Mouse (Mus musculus) heart, embryonic 13.5 days (tissue): ENCODE measurements at regions not wholly inside any gene's neighbourhood (a gene's known extent, or its start where the extent isn't known, plus 50 kb on each side); places are given as distances from the start of the nearest gene placed in this dataset.

Source experiments
- ATAC-seq: fragments of 200-750 bp; cut with Nextera tagmentation; 2 replicates; pipeline ENCODE4 v1.8.0; 2017; ENCODE audit warnings: moderate TSS enrichment; ENCODE audit not compliant: insufficient number of reproducible peaks, low FRiP score, low TSS enrichment; ENCODE audit errors: extremely low read depth
- H3K27ac ChIP-seq: fragments of 300-500 bp; sonication (generic); replicated peaks from 2 replicates; pipeline ENCODE4 v1.5.1; 2015; ENCODE audit warnings: moderate library complexity, mild to moderate bottlenecking, inconsistent platforms
- H3K27me3 ChIP-seq: fragments of 300-500 bp; sonication (generic); replicated peaks from 2 replicates; pipeline ENCODE4 v1.6.1; 2015; ENCODE audit warnings: mild to moderate bottlenecking, inconsistent platforms
- H3K36me3 ChIP-seq: fragments of 300-500 bp; sonication (generic); 2 replicates; pipeline ENCODE4 v1.6.1; 2015; ENCODE audit warnings: mild to moderate bottlenecking, inconsistent platforms
- H3K4me1 ChIP-seq: fragments of 300-500 bp; sonication (generic); 2 replicates; pipeline ENCODE4 v1.6.1; 2015; ENCODE audit warnings: inconsistent platforms
- H3K4me2 ChIP-seq: fragments of 300-500 bp; sonication (generic); 2 replicates; pipeline ENCODE4 v1.6.1; 2015; ENCODE audit warnings: inconsistent platforms, mild to moderate bottlenecking, moderate library complexity
- H3K4me3 ChIP-seq: fragments of 300-500 bp; sonication (generic); 2 replicates; pipeline ENCODE4 v1.5.1; 2015; ENCODE audit warnings: moderate library complexity, mild to moderate bottlenecking, inconsistent platforms
- H3K9ac ChIP-seq: fragments of 300-500 bp; sonication (generic); 2 replicates; pipeline ENCODE4 v1.6.1; 2015; ENCODE audit warnings: inconsistent platforms, mild to moderate bottlenecking, moderate library complexity
- H3K9me3 ChIP-seq: fragments of 300-500 bp; sonication (generic); 2 replicates; pipeline ENCODE4 v1.6.1; 2016; ENCODE audit warnings: inconsistent platforms
- WGBS: fragments of 180-500 bp; shearing (Covaris S2); methylation state at CpG from one replicate; pipeline ENCODE4 v1.1.7; 2015; ENCODE audit warnings: mixed read lengths; 5-methylcytosine and 5-hydroxymethylcytosine counted together

GRCm38 (mm10) chr4:81825966-81826365, 383.4 kb upstream of the Mpdz start:
- H3K36me3 ChIP-seq = no peaks in the 10 kb centered on the region
- no peak overlapping the region for H3K9ac ChIP-seq
- H3K4me3 ChIP-seq = no peak overlapping the region
- no peak for ATAC-seq
- peaks cover 54% of the 10 kb centered on the region for H3K4me1 ChIP-seq
- peak overlapping the region; percentile 68 for H3K27ac ChIP-seq
- H3K27me3 ChIP-seq = no peaks in the 10 kb centered on the region
- H3K4me2 ChIP-seq = no peak overlapping the region
- no peaks in the 10 kb centered on the region for H3K9me3 ChIP-seq

GRCm38 (mm10) chr4:81823566-81823965, 381.0 kb upstream of the Mpdz start:
- H3K4me3 ChIP-seq = no peak overlapping the region
- no peak for ATAC-seq
- H3K27me3 ChIP-seq = no peaks in the 10 kb centered on the region
- 51% methylated on average over 3 of the region's 3 CpGs for WGBS
- peaks cover 36% of the 10 kb centered on the region for H3K4me1 ChIP-seq
- H3K9me3 ChIP-seq = no peaks in the 10 kb centered on the region
- no peaks in the 10 kb centered on the region for H3K36me3 ChIP-seq
- peak overlapping the region; percentile 62 for H3K27ac ChIP-seq
- no peak overlapping the region for H3K4me2 ChIP-seq
- H3K9ac ChIP-seq = no peak overlapping the region

GRCm38 (mm10) chr4:81789274-81789673, 346.7 kb upstream of the Mpdz start:
- 80% methylated on average over 2 of the region's 2 CpGs for WGBS
- Histone ChIP-seq H3K9me3 (no peaks in the 10 kb centered on the region), H3K4me2 (no peak overlapping the region), H3K9ac (no peak overlapping the region), H3K4me3 (no peak overlapping the region), H3K4me1 (peaks cover 5% of the 10 kb centered on the region; the same call in 1 of the 2 replicates), H3K27me3 (no peaks in the 10 kb centered on the region), H3K36me3 (no peaks in the 10 kb centered on the region), H3K27ac (no peak overlapping the region)
- no peak for ATAC-seq

- ATAC-seq = no peak
- Histone ChIP-seq H3K9ac (no peak overlapping the region), H3K27me3 (no peaks in the 10 kb centered on the region), H3K36me3 (no peaks in the 10 kb centered on the region), H3K4me1 (peaks cover 5% of the 10 kb centered on the region; the same call in 1 of the 2 replicates), H3K27ac (no peak overlapping the region), H3K9me3 (no peaks in the 10 kb centered on the region), H3K4me2 (no peak overlapping the region), H3K4me3 (no peak overlapping the region)
- 78% methylated on average over 8 of the region's 8 CpGs for WGBS
Measured at GRCm38 (mm10) chr4:81788636-81789035, 346.0 kb upstream of the Mpdz start.

GRCm38 (mm10) chr4:81781971-81782370, 339.4 kb upstream of the Mpdz start:
- H3K27me3 ChIP-seq = no peaks in the 10 kb centered on the region
- 0 out of 2 replicates have a peak overlapping the region, but pooled peaks have one; percentile 10 for H3K27ac ChIP-seq
- no peak for ATAC-seq
- H3K4me3 ChIP-seq = no peak overlapping the region
- WGBS = 69% methylated on average over 1 of the region's 1 CpGs
- H3K4me1 ChIP-seq = peaks cover 15% of the 10 kb centered on the region
- H3K36me3 ChIP-seq = no peaks in the 10 kb centered on the region
- no peak overlapping the region for H3K4me2 ChIP-seq
- H3K9ac ChIP-seq = no peak overlapping the region
- no peaks in the 10 kb centered on the region for H3K9me3 ChIP-seq

- 57% methylated on average over 5 of the region's 5 CpGs for WGBS
- no peak overlapping the region for H3K9ac ChIP-seq
- H3K4me3 ChIP-seq = no peak overlapping the region
- H3K4me2 ChIP-seq = no peak overlapping the region
- H3K27me3 ChIP-seq = no peaks in the 10 kb centered on the region
- peak overlapping the region; percentile 12; the same call in 1 of the 2 replicates for H3K27ac ChIP-seq
- H3K4me1 ChIP-seq = peaks cover 37% of the 10 kb centered on the region
- no peak for ATAC-seq
- no peaks in the 10 kb centered on the region for H3K36me3 ChIP-seq
- H3K9me3 ChIP-seq = no peaks in the 10 kb centered on the region
Measured at GRCm38 (mm10) chr4:81766705-81767104, 324.1 kb upstream of the Mpdz start.

- Histone ChIP-seq H3K9ac (peak overlapping the region; percentile 44), H3K27ac (peak overlapping the region; percentile 75), H3K9me3 (no peaks in the 10 kb centered on the region), H3K4me3 (no peak overlapping the region), H3K4me2 (peak overlapping the region; percentile 39), H3K36me3 (no peaks in the 10 kb centered on the region), H3K27me3 (no peaks in the 10 kb centered on the region), H3K4me1 (peaks cover 37% of the 10 kb centered on the region)
- 30% methylated on average over 11 of the region's 11 CpGs for WGBS
- no peak for ATAC-seq
Measured at GRCm38 (mm10) chr4:81764026-81764867, 321.6 kb upstream of the Mpdz start.

GRCm38 (mm10) chr4:81763311-81764025, 320.9 kb upstream of the Mpdz start:
- no peak overlapping the region for H3K4me3 ChIP-seq
- peaks cover 37% of the 10 kb centered on the region for H3K4me1 ChIP-seq
- ATAC-seq = no peak
- H3K36me3 ChIP-seq = no peaks in the 10 kb centered on the region
- H3K9ac ChIP-seq = peak overlapping the region; percentile 44; the same call in 1 of the 2 replicates
- no peaks in the 10 kb centered on the region for H3K9me3 ChIP-seq
- H3K4me2 ChIP-seq = peak overlapping the region; percentile 39; the same call in 1 of the 2 replicates
- WGBS = 48% methylated on average over 10 of the region's 10 CpGs
- peak overlapping the region; percentile 75 for H3K27ac ChIP-seq
- H3K27me3 ChIP-seq = no peaks in the 10 kb centered on the region

GRCm38 (mm10) chr4:81762592-81763229, 320.1 kb upstream of the Mpdz start:
- Histone ChIP-seq H3K4me1 (peaks cover 37% of the 10 kb centered on the region), H3K27ac (peak overlapping the region; percentile 45), H3K4me2 (no peak overlapping the region), H3K36me3 (no peaks in the 10 kb centered on the region), H3K9me3 (no peaks in the 10 kb centered on the region), H3K27me3 (no peaks in the 10 kb centered on the region), H3K4me3 (no peak overlapping the region), H3K9ac (0 out of 2 replicates have a peak overlapping the region, but pooled peaks have one; percentile 52)
- 44% methylated on average over 11 of the region's 11 CpGs for WGBS
- ATAC-seq = no peak

GRCm38 (mm10) chr4:81757905-81758304, 315.3 kb upstream of the Mpdz start:
- Histone ChIP-seq H3K36me3 (no peaks in the 10 kb centered on the region), H3K27me3 (no peaks in the 10 kb centered on the region), H3K4me1 (peaks cover 5% of the 10 kb centered on the region), H3K4me3 (no peak overlapping the region), H3K27ac (no peak overlapping the region), H3K4me2 (no peak overlapping the region), H3K9ac (no peak overlapping the region), H3K9me3 (no peaks in the 10 kb centered on the region)
- WGBS = 26% methylated on average over 1 of the region's 1 CpGs
- no peak for ATAC-seq
